ENCODE assay signal across 8 mouse cellular contexts in the genomic region with DNA sequence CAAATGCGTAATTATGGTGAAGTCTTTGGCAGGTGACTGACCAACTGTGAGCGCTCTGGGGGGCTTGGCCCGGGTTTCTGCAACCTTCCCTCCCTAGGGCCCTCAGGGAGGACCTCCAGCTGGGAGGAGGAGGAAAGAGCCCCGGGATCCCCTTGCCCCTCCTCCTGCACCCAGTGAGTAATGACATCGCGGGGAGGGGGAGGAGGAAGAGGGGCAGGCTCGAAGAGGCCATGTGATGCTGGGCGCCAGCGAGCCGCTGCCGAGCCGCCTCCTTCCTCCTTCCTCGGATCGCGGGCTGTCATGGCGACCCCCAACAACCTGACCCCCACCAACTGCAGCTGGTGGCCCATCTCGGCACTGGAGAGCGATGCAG. TPM values are rescaled to one million over a fixed set of nuclear protein-coding genes. Genes with fewer than 3 reads are reported as not detected.
DNase-seq lines count a peak whose midpoint lies in the region; ATAC-seq lines count a peak whose summit lies in the region.

TSS of gene Gdap1l1 (plus strand) at position 231 of the 373 bp plus-strand sequence.

- H3K9ac ChIP-seq in heart, embryonic 11.5 days (ENCODE audit: low read depth, low read length), result no peak within 1 kb of the TSS
- no peak within 1 kb of the TSS for H3K9ac ChIP-seq in embryonic facial prominence, embryonic 15.5 days
- H3K9ac ChIP-seq in stomach, embryonic 16.5 days (ENCODE audit: low read length), result 0 out of 2 replicates have a peak within 1 kb of the TSS, but pooled peaks have one; percentile 4

- peak within 1 kb of the TSS; percentile 32 for H3K4me3 ChIP-seq in heart, embryonic 11.5 days (ENCODE audit: low read depth, low read length)
- peak within 1 kb of the TSS; percentile 26 for H3K4me3 ChIP-seq in embryonic facial prominence, embryonic 15.5 days (replicated peaks)
- peak within 1 kb of the TSS; percentile 82 for H3K4me3 ChIP-seq in midbrain, embryonic 10.5 days
- peak within 1 kb of the TSS; percentile 37 for H3K4me3 ChIP-seq in stomach, embryonic 16.5 days (replicated peaks; ENCODE audit: low read length)

- intact Hi-C loops in heart, postnatal 36 days (cut with DNase I), result no loop called here
- intact Hi-C loops in gastrocnemius, postnatal 14 days (cut with DNase I; ENCODE audit: low total_unique reads), result no loop called here

- DNase-seq in heart, postnatal 36 days, result no peak
- peak; percentile 93 for DNase-seq in brain, adult 2 months (ENCODE audit: low read depth, low spot score)
- peak; percentile 6 for DNase-seq in kidney, postnatal 14 days
- DNase-seq in midbrain, embryonic 10.5 days (ENCODE audit: low spot score), result peak; percentile 55
- no peak for DNase-seq in gastrocnemius, postnatal 14 days

- peak within 1 kb of the TSS; percentile 58 for H3K4me2 ChIP-seq in heart, embryonic 11.5 days
- H3K4me2 ChIP-seq in embryonic facial prominence, embryonic 15.5 days (replicated peaks), result peak within 1 kb of the TSS; percentile 44
- H3K4me2 ChIP-seq in stomach, embryonic 16.5 days (ENCODE audit: low read depth, low read length), result peak within 1 kb of the TSS; percentile 44

- H3K4me1 ChIP-seq in heart, embryonic 11.5 days (ENCODE audit: control insufficient read depth, insufficient read depth, low read length), result peaks cover 7% of the 10 kb centered on the region; the same call in 1 of the 2 replicates
- H3K4me1 ChIP-seq in embryonic facial prominence, embryonic 15.5 days, result 0 out of 2 replicates have a peak, but pooled peaks cover 7% of the 10 kb centered on the region
- H3K4me1 ChIP-seq in midbrain, embryonic 10.5 days, result peaks cover 33% of the 10 kb centered on the region
- H3K4me1 ChIP-seq in stomach, embryonic 16.5 days (ENCODE audit: control insufficient read depth, insufficient read depth, low read length), result no peaks in the 10 kb centered on the region

- no peak for ATAC-seq in heart, embryonic 11.5 days (replicated peaks; ENCODE audit: insufficient number of reproducible peaks, low FRiP score, low TSS enrichment)
- no peak for ATAC-seq in embryonic facial prominence, embryonic 15.5 days (ENCODE audit: insufficient number of reproducible peaks, low FRiP score, low TSS enrichment, low read depth)
- ATAC-seq in stomach, embryonic 16.5 days (ENCODE audit: insufficient read depth, low FRiP score), result 0 out of 2 replicates have a peak, but pooled peaks have one; percentile 25

- whole genome bisulfite sequencing in heart, embryonic 11.5 days (ENCODE audit: insufficient replicate concordance), result 3% methylated on average over 16 of the region's 18 CpGs
- WGBS in embryonic facial prominence, embryonic 15.5 days, result under 1% methylated on average over 10 of the region's 18 CpGs
- WGBS in midbrain, embryonic 10.5 days, result under 1% methylated on average over 18 of the region's 18 CpGs
- 1% methylated on average over 16 of the region's 18 CpGs for WGBS in stomach, embryonic 16.5 days

- no peaks in the 10 kb centered on the region for H3K9me3 ChIP-seq in heart, embryonic 11.5 days (replicated peaks; ENCODE audit: control insufficient read depth, low read length)
- no peaks in the 10 kb centered on the region for H3K9me3 ChIP-seq in embryonic facial prominence, embryonic 15.5 days (replicated peaks)
- no peaks in the 10 kb centered on the region for H3K9me3 ChIP-seq in midbrain, embryonic 10.5 days (replicated peaks)
- H3K9me3 ChIP-seq in stomach, embryonic 16.5 days (replicated peaks; ENCODE audit: control insufficient read depth, low read length), result no peaks in the 10 kb centered on the region

- no peaks in the 10 kb centered on the region for H3K36me3 ChIP-seq in heart, embryonic 11.5 days (ENCODE audit: control insufficient read depth, insufficient read depth, low read length)
- H3K36me3 ChIP-seq in embryonic facial prominence, embryonic 15.5 days, result no peaks in the 10 kb centered on the region
- no peaks in the 10 kb centered on the region for H3K36me3 ChIP-seq in midbrain, embryonic 10.5 days
- no peaks in the 10 kb centered on the region for H3K36me3 ChIP-seq in stomach, embryonic 16.5 days (ENCODE audit: control insufficient read depth, insufficient read depth, low read length)

- no peak within 1 kb of the TSS for H3K27ac ChIP-seq in heart, embryonic 11.5 days (ENCODE audit: low read depth, low read length)
- no peak within 1 kb of the TSS for H3K27ac ChIP-seq in embryonic facial prominence, embryonic 15.5 days (replicated peaks)
- peak within 1 kb of the TSS; percentile 86 for H3K27ac ChIP-seq in midbrain, embryonic 10.5 days (replicated peaks)
- no peak within 1 kb of the TSS for H3K27ac ChIP-seq in stomach, embryonic 16.5 days (ENCODE audit: low read length)

- H3K27me3 ChIP-seq in heart, embryonic 11.5 days (ENCODE audit: control insufficient read depth, insufficient read depth, low read length), result peaks cover 20% of the 10 kb centered on the region
- H3K27me3 ChIP-seq in embryonic facial prominence, embryonic 15.5 days, result peaks cover 29% of the 10 kb centered on the region
- H3K27me3 ChIP-seq in midbrain, embryonic 10.5 days (ENCODE audit: low read depth, poor library complexity, severe bottlenecking), result peaks cover 23% of the 10 kb centered on the region
- H3K27me3 ChIP-seq in stomach, embryonic 16.5 days (ENCODE audit: control insufficient read depth, insufficient read depth, low read length), result no peaks in the 10 kb centered on the region

RNA-seq across cellular contexts. Expression of gene Gdap1l1, which starts in this region (rescaled TPM):
- 0.31 and 0.64 TPM in 2 replicates for polyA plus RNA-seq in heart, embryonic 11.5 days (2014; fragmentation: Nextera tagmentation; extraction: Ambion mirVana)
- total RNA-seq in heart, postnatal 36 days (2021), result not detected
- 3.2 and 3.9 TPM in 2 replicates for polyA plus RNA-seq in embryonic facial prominence, embryonic 15.5 days (2015; fragmentation: Nextera tagmentation; extraction: Ambion mirVana)
- 20.0 and 30.2 TPM in 2 replicates for polyA plus RNA-seq in midbrain, embryonic 10.5 days (2016; fragmentation: Nextera tagmentation; extraction: Ambion mirVana)
- polyA plus RNA-seq in stomach, embryonic 16.5 days (2015; fragmentation: Nextera tagmentation; extraction: Ambion mirVana), result 5.2 and 5.3 TPM in 2 replicates
- total RNA-seq in gastrocnemius, postnatal 14 days (2021), result under 1 TPM in 1 of 2 experiments, not detected in 1; 0.23 TPM

Comparison
In these comparisons a context has a peak if more than half of its experiments do, and no peak if none do; other contexts are left out.
1. H3K4me3 ChIP-seq: peak in every context shown above with its lines; median percentile 82 in midbrain, embryonic 10.5 days; 37 in stomach, embryonic 16.5 days; 32 in heart, embryonic 11.5 days; 26 in embryonic facial prominence, embryonic 15.5 days.
2. DNase-seq: peak in brain, adult 2 months (single experiment), kidney, postnatal 14 days (single experiment) and midbrain, embryonic 10.5 days (single experiment); none in heart, postnatal 36 days (0 of 2) and gastrocnemius, postnatal 14 days (single experiment).
3. Peak in every context shown above with its lines, with median percentiles within 50 percentile points of each other: H3K4me2 ChIP-seq.